ENCODE assay signal across 16 mouse cellular contexts in the genomic region with DNA sequence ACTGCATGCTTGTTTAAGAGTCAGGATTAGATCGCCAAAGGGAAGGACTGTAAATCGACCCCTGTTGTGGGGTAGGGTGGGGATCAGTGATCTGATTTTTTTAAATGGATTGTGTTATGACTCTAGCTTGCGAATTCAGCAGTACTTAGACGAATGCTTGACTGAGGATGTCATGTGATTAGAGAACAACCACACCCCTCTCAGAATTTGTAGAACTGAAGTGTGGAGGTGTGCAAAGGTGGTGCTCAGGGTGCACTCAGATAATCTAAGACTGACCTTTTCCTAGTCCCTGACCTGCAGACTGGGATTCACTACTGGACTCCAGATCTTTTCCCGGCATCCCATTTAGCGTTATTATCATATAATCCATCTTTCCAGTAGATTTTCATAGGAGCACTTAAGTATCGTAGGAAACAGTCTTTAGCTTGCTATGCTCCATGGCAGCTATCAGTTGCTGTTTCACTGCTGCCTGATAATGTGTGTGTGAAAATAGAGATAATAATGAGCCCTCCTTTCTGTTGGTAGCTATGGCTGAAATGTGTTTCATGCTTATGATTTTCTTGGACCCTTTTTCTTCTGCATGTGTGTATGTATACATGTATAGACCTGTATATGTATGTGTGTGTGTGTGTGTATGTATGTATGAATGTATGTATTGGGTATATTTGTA. TPM values are rescaled to one million over a fixed set of nuclear protein-coding genes. Genes with fewer than 3 reads are reported as not detected.
DNase-seq lines count a peak whose midpoint lies in the region; ATAC-seq and TF ChIP-seq lines count a peak whose summit lies in the region.
"Had no signal": no experiment of that assay in that cellular context is flagged by ENCODE, and none has a peak within 500 bp of the region (broad histone marks: within the 10 kb centered on the region; RNA-seq: fewer than 3 reads in every experiment).

No protein-coding gene starts in this region.

- peaks cover 27% of the 10 kb centered on the region for H3K4me1 ChIP-seq in heart, embryonic 10.5 days
- H3K4me1 ChIP-seq in liver, embryonic 12.5 days = peaks cover 45% of the 10 kb centered on the region
- peaks cover 13% of the 10 kb centered on the region for H3K4me1 ChIP-seq in liver, postnatal 0 days (ENCODE audit: insufficient read depth)
- H3K4me1 ChIP-seq in ES-Bruce4 (ENCODE audit: control insufficient read depth, insufficient read depth, low read length) = no peaks in the 10 kb centered on the region
- H3K4me1 ChIP-seq in embryonic fibroblast, embryonic 13.5 days (ENCODE audit: control insufficient read depth, insufficient read depth, low read length) = peaks cover 14% of the 10 kb centered on the region
- H3K4me1 ChIP-seq: neural tube, embryonic 12.5 days had no signal

- H3K9me3 ChIP-seq in heart, embryonic 10.5 days = no peaks in the 10 kb centered on the region
- no peaks in the 10 kb centered on the region for H3K9me3 ChIP-seq in liver, embryonic 12.5 days (replicated peaks)
- H3K9me3 ChIP-seq in liver, postnatal 0 days (ENCODE audit: low read length) = no peaks in the 10 kb centered on the region
- no peaks in the 10 kb centered on the region for H3K9me3 ChIP-seq in ES-Bruce4 (replicated peaks; ENCODE audit: control insufficient read depth, insufficient read depth, low read length, poor library complexity, severe bottlenecking)
- H3K9me3 ChIP-seq: heart, embryonic 15.5 days; neural tube, embryonic 12.5 days had no signal

- no peak for ATAC-seq in liver, embryonic 12.5 days
- ATAC-seq in liver, postnatal 0 days = no peak

- H3K9ac ChIP-seq in liver, embryonic 12.5 days = no peak overlapping the region
- H3K9ac ChIP-seq in liver, postnatal 0 days (replicated peaks) = no peak overlapping the region
- no peak overlapping the region for H3K9ac ChIP-seq in ES-Bruce4 (ENCODE audit: low read depth, poor library complexity, severe bottlenecking)
- H3K9ac ChIP-seq: heart, embryonic 15.5 days; neural tube, embryonic 12.5 days had no signal

- 0 out of 2 replicates have a peak overlapping the region, but pooled peaks have one; percentile 9 for H3K4me2 ChIP-seq in liver, embryonic 12.5 days
- H3K4me2 ChIP-seq in liver, postnatal 0 days (ENCODE audit: low read depth, low read length) = no peak overlapping the region
- H3K4me2 ChIP-seq: heart, embryonic 15.5 days; neural tube, embryonic 12.5 days had no signal

- no peak for TF ChIP-seq POLR2A in ES-Bruce4 (IDR thresholded peaks at IDR 0.05; ENCODE audit: insufficient read depth, low read length)
- no peak for TF ChIP-seq POLR2A in embryonic fibroblast, embryonic 13.5 days (IDR thresholded peaks at IDR 0.05; ENCODE audit: low read depth, low read length)

- WGBS in heart, embryonic 10.5 days = 53% methylated on average over 7 of the region's 7 CpGs
- 46% methylated on average over 7 of the region's 7 CpGs for WGBS in liver, embryonic 12.5 days (ENCODE audit: insufficient replicate concordance)
- WGBS in liver, postnatal 0 days (ENCODE audit: insufficient replicate concordance) = 55% methylated on average over 7 of the region's 7 CpGs

- no peak overlapping the region for H3K27ac ChIP-seq in heart, embryonic 10.5 days
- H3K27ac ChIP-seq in liver, embryonic 12.5 days = no peak overlapping the region
- no peak overlapping the region for H3K27ac ChIP-seq in liver, postnatal 0 days (ENCODE audit: low read depth)
- H3K27ac ChIP-seq in ES-Bruce4 (ENCODE audit: insufficient read depth, low read length) = peak overlapping the region; percentile 75
- peak overlapping the region; percentile 59 for H3K27ac ChIP-seq in embryonic fibroblast, embryonic 13.5 days (ENCODE audit: insufficient read depth, low read length)
- H3K27ac ChIP-seq: neural tube, embryonic 12.5 days had no signal

- peak; percentile 33 for DNase-seq in heart, adult 11 months
- no peak for DNase-seq in heart, embryonic 10.5 days (ENCODE audit: low spot score)
- DNase-seq in liver, postnatal 0 days = no peak
- DNase-seq in MN1 (ENCODE audit: low spot score) = no peak
- DNase-seq: cerebellum, adult 9-10 months; kidney, adult 18-20 months; left cerebral cortex, postnatal 4 days; lung, postnatal 14 days; right cerebral cortex, adult 18-20 months; thymus, postnatal 14 days had no signal

- TF ChIP-seq EP300 in liver, postnatal 0 days (IDR thresholded peaks at IDR 0.05; ENCODE audit: low read depth) = no peak
- no peak for TF ChIP-seq EP300 in ES-Bruce4 (IDR thresholded peaks at IDR 0.05; ENCODE audit: insufficient read depth, low read depth, low read length)

- H3K27me3 ChIP-seq in heart, embryonic 10.5 days (ENCODE audit: insufficient read depth, poor library complexity, severe bottlenecking) = no peaks in the 10 kb centered on the region
- no peaks in the 10 kb centered on the region for H3K27me3 ChIP-seq in liver, embryonic 12.5 days (replicated peaks)
- no peaks in the 10 kb centered on the region for H3K27me3 ChIP-seq in liver, postnatal 0 days (ENCODE audit: insufficient read depth, low read length)
- H3K27me3 ChIP-seq in ES-Bruce4 (ENCODE audit: control insufficient read depth, insufficient read depth, low read length, poor library complexity, severe bottlenecking) = no peaks in the 10 kb centered on the region
- H3K27me3 ChIP-seq: heart, embryonic 15.5 days; neural tube, embryonic 12.5 days had no signal

- H3K4me3 ChIP-seq in heart, embryonic 10.5 days = no peak overlapping the region
- no peak overlapping the region for H3K4me3 ChIP-seq in liver, embryonic 12.5 days
- no peak overlapping the region for H3K4me3 ChIP-seq in liver, postnatal 0 days (ENCODE audit: low read depth, low read length)
- H3K4me3 ChIP-seq in ES-Bruce4 (ENCODE audit: low read depth, low read length) = no peak overlapping the region
- H3K4me3 ChIP-seq in embryonic fibroblast, embryonic 13.5 days (ENCODE audit: insufficient read depth, low read length) = no peak overlapping the region
- H3K4me3 ChIP-seq: heart, embryonic 15.5 days; neural tube, embryonic 12.5 days had no signal

- H3K36me3 ChIP-seq in heart, embryonic 10.5 days = no peaks in the 10 kb centered on the region
- H3K36me3 ChIP-seq in liver, embryonic 12.5 days = no peaks in the 10 kb centered on the region
- no peaks in the 10 kb centered on the region for H3K36me3 ChIP-seq in liver, postnatal 0 days (replicated peaks; ENCODE audit: insufficient read depth, low read length)
- H3K36me3 ChIP-seq in ES-Bruce4 (ENCODE audit: control insufficient read depth, insufficient read depth, low read length, poor library complexity, severe bottlenecking) = no peaks in the 10 kb centered on the region
- H3K36me3 ChIP-seq: heart, embryonic 15.5 days; neural tube, embryonic 12.5 days had no signal

- TF ChIP-seq CTCF in liver, postnatal 0 days (IDR thresholded peaks at IDR 0.05; ENCODE audit: low read depth) = no peak
- TF ChIP-seq CTCF in ES-Bruce4 (IDR thresholded peaks at IDR 0.05; ENCODE audit: low read depth, low read length) = no peak
- TF ChIP-seq CTCF in embryonic fibroblast, embryonic 13.5 days (IDR thresholded peaks at IDR 0.05; ENCODE audit: borderline replicate concordance, insufficient read depth, low read length) = no peak

RNA-seq across cellular contexts. Expression of gene Gpr171, which starts 20.3 kb away (rescaled TPM):
- 0.89 and 1.7 TPM in 2 replicates for polyA plus RNA-seq in heart, embryonic 10.5 days (2016; fragmentation: Nextera tagmentation; extraction: Ambion mirVana)
- 2.2 and 2.3 TPM in 2 replicates for polyA plus RNA-seq in liver, embryonic 12.5 days (2016; fragmentation: Nextera tagmentation; extraction: Ambion mirVana)
- 2.0 and 2.1 TPM in 2 replicates for polyA plus RNA-seq in liver, postnatal 0 days (2015; fragmentation: Nextera tagmentation; extraction: Ambion mirVana)
- not detected in 2 replicates for polyA plus RNA-seq in ES-Bruce4 (2011; ENCODE audit: insufficient read depth, insufficient read length, low read depth, missing spikeins)
- polyA plus RNA-seq in embryonic fibroblast, embryonic 13.5 days (2011; ENCODE audit: insufficient read length, low read depth, missing spikeins) = not detected in 2 replicates
- polyA plus RNA-seq: testis, adult 2 months had no signal

RNA-seq across cellular contexts. Expression of gene P2ry14, which starts 31.5 kb away (rescaled TPM):
- polyA plus RNA-seq in heart, embryonic 10.5 days (2016; fragmentation: Nextera tagmentation; extraction: Ambion mirVana) = 1.4 and 3.4 TPM in 2 replicates
- polyA plus RNA-seq in liver, embryonic 12.5 days (2016; fragmentation: Nextera tagmentation; extraction: Ambion mirVana) = 1.7 and 2.4 TPM in 2 replicates
- polyA plus RNA-seq in liver, postnatal 0 days (2015; fragmentation: Nextera tagmentation; extraction: Ambion mirVana) = 7.3 and 9.4 TPM in 2 replicates
- 0.70 and 0.81 TPM in 2 replicates for polyA plus RNA-seq in ES-Bruce4 (2011; ENCODE audit: insufficient read depth, insufficient read length, low read depth, missing spikeins)
- 0.53 and 0.57 TPM in 2 replicates for polyA plus RNA-seq in embryonic fibroblast, embryonic 13.5 days (2011; ENCODE audit: insufficient read length, low read depth, missing spikeins)

Comparison
In these comparisons a context has a peak if more than half of its experiments do, and no peak if none do; other contexts are left out.
1. H3K27ac ChIP-seq: peak in ES-Bruce4 (single experiment) and embryonic fibroblast, embryonic 13.5 days (single experiment); none in heart, embryonic 10.5 days (single experiment), liver, embryonic 12.5 days (single experiment) and liver, postnatal 0 days (single experiment).